ENCODE assay signal across 10 mouse cellular contexts in the genomic region with DNA sequence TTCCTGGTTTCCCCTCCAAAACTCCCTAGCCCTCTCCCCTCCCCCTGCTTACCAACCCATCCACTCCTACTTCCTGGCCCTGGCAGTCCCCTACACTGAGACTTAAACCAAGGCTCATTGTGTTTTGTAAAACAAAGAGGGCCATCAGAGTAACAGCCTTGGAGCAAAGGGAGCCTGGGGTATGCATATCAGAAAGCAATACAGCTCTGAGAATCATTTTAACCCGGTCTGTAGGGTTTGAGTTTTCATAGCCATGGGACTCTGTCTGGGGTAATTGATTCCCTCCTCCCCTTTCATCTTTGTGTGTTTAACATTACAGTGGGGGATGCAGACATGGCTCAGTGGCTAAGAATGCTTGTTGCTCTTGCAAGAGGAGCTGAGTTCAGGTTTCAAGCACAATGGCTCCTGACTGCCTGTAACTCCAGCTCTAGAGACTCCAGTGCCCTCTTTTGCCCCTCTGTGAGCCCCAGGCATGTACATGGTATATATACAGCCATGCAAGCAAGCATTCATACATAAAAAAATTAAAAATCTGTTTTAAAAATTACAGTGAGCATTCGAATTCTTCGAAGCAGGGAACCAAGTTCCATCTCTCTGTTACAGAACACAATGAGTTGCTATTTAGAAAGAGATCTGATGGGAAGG. TPM values are rescaled to one million over a fixed set of nuclear protein-coding genes. Genes with fewer than 3 reads are reported as not detected.
"Had no signal": no experiment of that assay in that cellular context is flagged by ENCODE, and none has a peak within 500 bp of the region (broad histone marks: within the 10 kb centered on the region; RNA-seq: fewer than 3 reads in every experiment).

No protein-coding gene starts in this region.

- H3K36me3 ChIP-seq: limb, embryonic 10.5 days; liver, embryonic 15.5 days had no signal

- H3K27me3 ChIP-seq: liver, embryonic 15.5 days had no signal

- H3K27ac ChIP-seq: left cerebral cortex, adult 2 months; limb, embryonic 10.5 days; liver, embryonic 15.5 days; stomach, postnatal 0 days had no signal

- DNase-seq: lung, adult 2 months had no signal

- H3K9ac ChIP-seq: liver, embryonic 15.5 days had no signal

- H3K4me1 ChIP-seq: limb, embryonic 10.5 days; liver, embryonic 15.5 days had no signal

- H3K4me2 ChIP-seq: liver, embryonic 11.5 days; liver, embryonic 15.5 days had no signal

- H3K9me3 ChIP-seq: limb, embryonic 10.5 days; liver, embryonic 15.5 days had no signal

- H3K4me3 ChIP-seq: left cerebral cortex, adult 2 months; limb, embryonic 10.5 days; liver, embryonic 15.5 days had no signal

- ATAC-seq: lung, postnatal 0 days had no signal

RNA-seq across cellular contexts. Expression of a gene that starts 59.1 kb away (rescaled TPM):
- polyA plus RNA-seq: kidney, adult 2 months; large intestine, adult 2 months; limb, embryonic 10.5 days; liver, embryonic 11.5 days; liver, embryonic 15.5 days; spleen, adult 2 months had no signal
